Mouse (Mus musculus) hindbrain, embryonic 11.5 days (tissue): ENCODE measurements around the gene Tnp2. TPM values are rescaled to one million over a fixed set of nuclear protein-coding genes. Genes with fewer than 3 reads are reported as not detected.

ENCODE experiments used
- ATAC-seq: fragments of 200-750 bp; cut with Nextera tagmentation; 2 replicates; pipeline ENCODE4 v1.8.0; 2017; ENCODE audit warnings: mild to moderate bottlenecking, moderate TSS enrichment, moderate library complexity; ENCODE audit not compliant: low FRiP score
- DNase-seq: peaks from one replicate; pipeline ENCODE4 v3.0.0-alpha.2; 2015; ENCODE audit warnings: low spot score
- H3K27ac ChIP-seq: fragments of 300-500 bp; sonication (generic); 2 replicates; pipeline ENCODE4 v1.5.1; 2014; ENCODE audit warnings: mild to moderate bottlenecking, low read depth, low read length
- H3K27me3 ChIP-seq: fragments of 300-500 bp; sonication (generic); 2 replicates; pipeline ENCODE4 v1.6.1; 2014; ENCODE audit warnings: mild to moderate bottlenecking, low read length, moderate library complexity, mixed read lengths; ENCODE audit not compliant: control insufficient read depth, insufficient read depth
- H3K36me3 ChIP-seq: fragments of 300-500 bp; sonication (generic); 2 replicates; pipeline ENCODE4 v1.6.1; 2014; ENCODE audit warnings: mild to moderate bottlenecking, low read length, moderate library complexity, mixed read lengths; ENCODE audit not compliant: control insufficient read depth, insufficient read depth
- H3K4me1 ChIP-seq: fragments of 300-500 bp; sonication (generic); replicated peaks from 2 replicates; pipeline ENCODE4 v1.6.1; 2014; ENCODE audit warnings: low read length, mixed read lengths; ENCODE audit not compliant: control insufficient read depth, insufficient read depth
- H3K4me2 ChIP-seq: fragments of 300-500 bp; sonication (generic); replicated peaks from 2 replicates; pipeline ENCODE4 v1.6.1; 2014; ENCODE audit warnings: mild to moderate bottlenecking, low read depth, low read length
- H3K4me3 ChIP-seq: fragments of 300-500 bp; sonication (generic); 2 replicates; pipeline ENCODE4 v1.5.1; 2014; ENCODE audit warnings: low read depth, low read length
- H3K9ac ChIP-seq: fragments of 300-500 bp; sonication (generic); 2 replicates; pipeline ENCODE4 v1.6.1; 2014; ENCODE audit warnings: low read depth, low read length
- H3K9me3 ChIP-seq: fragments of 300-500 bp; sonication (generic); 2 replicates; pipeline ENCODE4 v1.6.1; 2016; ENCODE audit warnings: low read length; ENCODE audit not compliant: control insufficient read depth
- WGBS: fragments of 180-500 bp; shearing (Covaris S2); extraction: QIAGEN DNeasy Blood & Tissue Kit; methylation state at CpG from one replicate; pipeline ENCODE4 v1.1.7; 2014; 5-methylcytosine and 5-hydroxymethylcytosine counted together
- polyA plus RNA-seq: library from polyadenylated mRNA; unstranded; fragments of >200 nt; fragmentation: Nextera tagmentation; extraction: Ambion mirVana; gene quantifications from 2 replicates; pipeline ENCODE4 v1.2.1, GENCODE M21; 2014

The Tnp2 gene
- polyA plus RNA-seq, 1 experiment from 2014 or later, result not detected

DNA sequence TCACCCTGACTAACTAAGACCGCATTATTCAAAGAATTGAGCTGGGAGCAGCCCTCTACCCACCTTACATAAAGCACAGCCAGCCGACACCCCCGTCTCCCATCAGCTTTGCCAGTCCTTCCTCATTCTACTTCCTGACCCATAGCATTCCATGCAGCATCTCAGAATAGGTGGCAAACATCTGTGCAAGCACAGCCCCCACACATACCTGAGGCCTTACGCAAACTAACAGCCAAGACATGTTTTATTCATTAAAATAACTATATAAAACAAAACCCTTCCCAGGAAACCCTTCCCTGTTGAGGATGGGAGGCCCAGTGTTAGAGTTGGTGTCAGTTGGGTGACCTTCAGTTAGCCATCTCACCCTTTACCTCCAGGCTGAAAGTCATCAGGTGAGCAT lies 37.4 kb upstream of the Tnp2 start:
- Histone ChIP-seq H3K9me3 (no peaks in the 10 kb centered on the region), H3K4me3 (no peak overlapping the region), H3K36me3 (no peaks in the 10 kb centered on the region), H3K4me2 (no peak overlapping the region), H3K27ac (no peak overlapping the region), H3K27me3 (no peaks in the 10 kb centered on the region), H3K9ac (no peak overlapping the region), H3K4me1 (no peaks in the 10 kb centered on the region)
- WGBS, result 84% methylated on average over 4 of the region's 4 CpGs
- DNase-seq, result no peak
- ATAC-seq, result no peak

DNA sequence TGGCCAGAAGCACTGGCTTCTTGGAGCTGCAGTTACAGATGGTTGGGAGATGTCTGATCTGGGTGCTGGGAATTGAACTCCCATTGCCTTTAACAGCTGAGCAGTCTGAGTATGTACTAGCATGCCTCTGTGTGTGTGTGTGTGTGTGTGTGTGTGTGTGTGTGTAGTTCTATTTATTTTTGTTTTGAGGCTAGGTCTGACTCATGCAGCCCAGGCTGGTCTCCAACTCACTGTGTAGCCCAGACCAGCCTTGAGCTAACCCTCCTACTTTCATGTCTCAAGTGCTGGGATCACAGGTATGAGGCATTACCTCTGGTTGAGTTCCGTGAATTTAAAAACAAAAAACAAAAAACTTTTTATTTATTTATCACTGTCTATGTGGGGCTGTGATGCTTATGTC lies 36.1 kb upstream of the Tnp2 start:
- Histone ChIP-seq H3K4me2 (no peak overlapping the region), H3K36me3 (no peaks in the 10 kb centered on the region), H3K4me1 (no peaks in the 10 kb centered on the region), H3K9me3 (no peaks in the 10 kb centered on the region), H3K27me3 (no peaks in the 10 kb centered on the region), H3K9ac (no peak overlapping the region), H3K4me3 (no peak overlapping the region), H3K27ac (no peak overlapping the region)
- no peak for DNase-seq
- 89% methylated on average over 1 of the region's 1 CpGs for WGBS
- ATAC-seq, result no peak

DNA sequence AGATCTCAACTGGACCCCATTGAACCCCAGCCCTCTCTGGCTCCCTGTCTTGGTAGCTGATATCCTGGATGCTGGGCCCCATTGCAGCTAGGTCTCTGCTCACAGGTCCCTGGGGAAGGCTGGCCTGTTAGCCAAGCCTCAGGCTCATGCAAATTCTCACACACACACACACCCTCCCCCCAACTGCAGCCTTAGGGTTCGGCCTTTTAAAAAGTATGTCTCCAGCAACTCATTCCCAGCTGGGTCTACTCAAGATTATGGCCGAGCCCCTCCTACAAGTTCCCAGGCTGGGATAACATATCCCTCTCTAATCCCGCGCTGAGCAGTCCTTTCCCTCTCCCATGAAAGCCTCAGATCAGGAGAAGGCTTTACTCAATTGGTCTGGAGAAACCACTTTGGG lies 32.9 kb upstream of the Tnp2 start:
- no peak overlapping the region for H3K9ac ChIP-seq
- H3K27ac ChIP-seq, result no peak overlapping the region
- H3K36me3 ChIP-seq, result no peaks in the 10 kb centered on the region
- no peaks in the 10 kb centered on the region for H3K4me1 ChIP-seq
- no peaks in the 10 kb centered on the region for H3K9me3 ChIP-seq
- no peak for DNase-seq
- H3K4me3 ChIP-seq, result no peak overlapping the region
- WGBS, result 74% methylated on average over 4 of the region's 4 CpGs
- ATAC-seq, result no peak
- H3K4me2 ChIP-seq, result no peak overlapping the region
- no peaks in the 10 kb centered on the region for H3K27me3 ChIP-seq

DNA sequence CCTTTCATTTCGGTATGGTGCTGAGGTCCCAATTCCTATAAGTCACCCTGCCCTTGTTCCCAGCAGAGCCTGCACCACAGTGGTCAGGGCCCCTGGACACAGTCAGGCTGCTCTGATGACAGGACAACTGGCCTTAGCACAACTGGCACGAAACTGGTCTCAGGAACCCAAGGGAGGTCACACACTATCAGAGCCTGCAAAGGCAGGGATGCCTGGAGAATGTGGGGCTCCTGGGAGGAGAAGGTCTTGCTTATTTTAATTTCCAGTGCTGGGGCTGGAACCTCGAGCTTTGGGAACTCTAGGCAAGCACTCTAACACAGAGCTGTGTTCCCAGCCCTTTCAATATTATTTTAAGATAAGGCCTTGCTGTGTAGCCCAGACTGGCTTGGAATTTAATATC lies 31.5 kb upstream of the Tnp2 start:
- no peak for DNase-seq
- H3K36me3 ChIP-seq, result no peaks in the 10 kb centered on the region
- no peak overlapping the region for H3K4me2 ChIP-seq
- H3K27me3 ChIP-seq, result no peaks in the 10 kb centered on the region
- no peak for ATAC-seq
- H3K9ac ChIP-seq, result no peak overlapping the region
- no peaks in the 10 kb centered on the region for H3K4me1 ChIP-seq
- H3K4me3 ChIP-seq, result no peak overlapping the region
- H3K9me3 ChIP-seq, result no peaks in the 10 kb centered on the region
- 71% methylated on average over 3 of the region's 3 CpGs for WGBS
- H3K27ac ChIP-seq, result no peak overlapping the region

DNA sequence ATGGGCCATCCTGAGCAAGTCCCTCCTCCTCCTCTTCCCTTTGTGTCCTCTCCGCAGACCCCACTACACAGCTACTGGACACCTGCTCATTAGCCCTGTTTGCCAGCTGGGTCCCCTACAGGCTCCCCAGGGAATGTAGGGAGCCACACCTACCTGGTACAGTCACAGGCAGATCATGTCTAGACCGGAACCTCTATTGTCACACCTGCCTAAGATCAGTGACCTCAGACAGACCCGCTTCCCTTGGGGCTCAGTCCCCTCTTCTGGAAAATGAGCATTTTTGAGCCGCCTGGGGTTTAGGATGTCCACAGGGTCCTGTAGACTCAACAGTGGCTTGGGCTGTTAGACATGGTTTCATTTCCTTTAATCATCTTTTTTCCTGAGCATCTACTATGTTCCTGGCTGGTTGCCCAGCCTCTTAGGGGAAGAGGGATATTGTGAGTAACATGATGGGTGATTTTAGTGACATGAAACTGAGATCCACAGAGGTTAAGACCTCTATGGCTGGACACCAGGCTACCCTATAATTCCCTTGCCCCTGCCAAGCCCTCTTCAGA lies 30.2 kb upstream of the Tnp2 start:
- H3K27me3 ChIP-seq, result no peaks in the 10 kb centered on the region
- 76% methylated on average over 4 of the region's 4 CpGs for WGBS

DNA sequence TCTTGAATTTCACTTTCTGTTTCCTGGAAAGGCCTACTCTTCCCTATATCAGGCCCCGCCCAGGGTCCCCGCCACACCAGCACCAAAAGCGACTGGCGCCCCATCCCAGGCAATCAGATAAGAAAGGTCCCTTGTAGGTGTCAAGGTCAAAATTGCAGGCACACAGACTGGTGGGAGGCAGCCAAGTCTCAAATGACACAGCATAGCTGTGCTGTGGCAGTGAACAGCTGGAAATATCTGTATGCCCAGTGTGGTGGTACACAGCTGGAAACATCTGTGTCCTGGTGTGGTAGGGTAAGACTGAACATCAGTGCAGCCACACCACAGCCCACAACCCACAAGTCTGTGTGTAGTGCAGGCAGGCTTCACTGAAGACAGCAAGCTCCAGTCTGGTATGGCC lies 26.4 kb upstream of the Tnp2 start:
- ATAC-seq (no peak), DNase-seq (no peak)
- H3K36me3 ChIP-seq, result no peaks in the 10 kb centered on the region
- H3K4me3 ChIP-seq, result no peak overlapping the region
- no peak overlapping the region for H3K4me2 ChIP-seq
- H3K27me3 ChIP-seq, result no peaks in the 10 kb centered on the region
- H3K9me3 ChIP-seq, result no peaks in the 10 kb centered on the region
- WGBS, result 86% methylated on average over 4 of the region's 4 CpGs
- no peak overlapping the region for H3K9ac ChIP-seq
- H3K4me1 ChIP-seq, result no peaks in the 10 kb centered on the region
- no peak overlapping the region for H3K27ac ChIP-seq

More for the DNA sequence above, 30.2 kb upstream of the Tnp2 start:
- H3K27ac ChIP-seq, result no peak overlapping the region
- no peaks in the 10 kb centered on the region for H3K4me1 ChIP-seq
- H3K36me3 ChIP-seq, result no peaks in the 10 kb centered on the region
- H3K9ac ChIP-seq, result no peak overlapping the region
- no peak overlapping the region for H3K4me3 ChIP-seq
- ATAC-seq (no peak), DNase-seq (no peak)
- H3K4me2 ChIP-seq, result no peak overlapping the region
- no peaks in the 10 kb centered on the region for H3K9me3 ChIP-seq

DNA sequence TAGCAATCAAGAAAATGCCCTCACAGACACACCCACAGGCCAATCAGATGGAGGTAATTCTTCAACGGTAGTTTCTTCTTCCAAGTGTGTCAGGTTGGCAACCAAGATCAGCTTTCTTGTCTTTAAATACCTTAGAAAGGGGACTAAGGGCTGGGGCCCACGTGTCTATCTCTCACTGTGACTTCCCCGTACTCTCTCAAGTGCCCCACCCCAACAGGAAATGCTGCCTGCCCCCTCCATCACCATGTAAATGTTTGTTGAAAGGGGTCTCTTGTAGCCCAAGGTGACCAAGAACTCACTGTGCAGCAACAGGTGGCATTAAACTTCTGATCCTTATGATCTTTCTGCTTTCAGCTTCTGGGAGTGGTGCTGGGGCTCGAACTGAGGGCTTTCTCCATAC lies 25.3 kb upstream of the Tnp2 start:
- ATAC-seq (no peak), DNase-seq (no peak)
- 77% methylated on average over 4 of the region's 4 CpGs for WGBS

DNA sequence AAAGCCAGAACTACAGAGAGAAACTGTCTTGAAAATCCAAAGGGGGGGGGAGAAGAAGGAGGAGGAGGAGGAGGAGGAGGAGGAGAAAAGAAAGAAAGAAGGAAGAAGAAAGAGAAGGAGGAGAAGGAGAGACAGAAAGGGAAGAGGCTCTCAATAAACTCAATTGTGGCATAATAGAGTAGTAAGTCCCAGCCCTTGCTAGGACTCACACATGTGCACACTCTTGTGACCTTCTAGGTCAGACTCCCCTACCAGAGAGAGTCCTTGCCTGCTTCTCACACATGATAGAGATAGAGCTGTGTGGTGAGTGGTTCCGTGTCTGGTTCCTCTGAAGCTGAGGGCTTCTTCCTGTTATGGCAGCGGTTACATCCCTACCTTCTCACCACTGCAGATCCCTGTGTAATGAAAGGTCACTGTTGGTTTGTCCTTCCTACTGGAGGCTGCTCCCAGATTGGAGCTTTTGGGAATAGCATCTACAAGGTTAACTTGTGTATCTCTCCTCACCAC lies 24.5 kb upstream of the Tnp2 start, which contains the start of gene Gm11172:
Gm11172 (plus strand) TSS at position 51 of the 507 bp plus-strand sequence.
- no peaks in the 10 kb centered on the region for H3K9me3 ChIP-seq
- H3K36me3 ChIP-seq, result no peaks in the 10 kb centered on the region
- no peak within 1 kb of the TSS for H3K9ac ChIP-seq
- ATAC-seq (no peak), DNase-seq (no peak)
- no peak within 1 kb of the TSS for H3K27ac ChIP-seq
- no peak within 1 kb of the TSS for H3K4me3 ChIP-seq
- H3K4me2 ChIP-seq, result no peak within 1 kb of the TSS
- no peaks in the 10 kb centered on the region for H3K27me3 ChIP-seq
- WGBS, result 95% methylated on average over 2 of the region's 2 CpGs
- no peaks in the 10 kb centered on the region for H3K4me1 ChIP-seq

More for the DNA sequence above, 25.3 kb upstream of the Tnp2 start:
- Histone ChIP-seq H3K27me3 (no peaks in the 10 kb centered on the region), H3K36me3 (no peaks in the 10 kb centered on the region), H3K9ac (no peak overlapping the region), H3K4me2 (no peak overlapping the region), H3K27ac (no peak overlapping the region), H3K4me1 (no peaks in the 10 kb centered on the region), H3K9me3 (no peaks in the 10 kb centered on the region), H3K4me3 (no peak overlapping the region)

DNA sequence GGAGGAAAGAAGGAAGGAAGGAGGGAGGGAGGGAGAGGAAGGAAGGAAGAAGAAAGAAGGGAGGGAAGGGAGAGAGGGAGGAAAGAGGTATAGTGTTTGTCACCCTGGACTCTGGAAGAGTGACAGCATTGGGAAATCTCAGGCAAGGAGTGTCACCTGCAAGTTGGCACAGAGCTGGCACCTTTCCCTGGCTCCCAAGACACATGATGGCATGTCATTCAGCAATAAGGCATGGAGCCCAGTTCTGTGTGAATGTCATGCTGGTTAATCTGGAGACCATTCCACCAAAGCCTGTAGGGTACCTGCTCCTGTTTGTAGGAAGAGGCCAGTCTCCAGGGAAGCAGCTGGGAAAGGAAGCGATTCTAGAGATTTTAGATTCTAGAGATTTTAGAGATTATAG lies 21.9 kb upstream of the Tnp2 start:
- DNase-seq (no peak), ATAC-seq (no peak)
- Histone ChIP-seq H3K27me3 (no peaks in the 10 kb centered on the region), H3K4me1 (no peaks in the 10 kb centered on the region), H3K9ac (no peak overlapping the region), H3K4me2 (no peak overlapping the region), H3K36me3 (no peaks in the 10 kb centered on the region), H3K27ac (no peak overlapping the region), H3K4me3 (no peak overlapping the region), H3K9me3 (no peaks in the 10 kb centered on the region)
- WGBS, result 91% methylated on average over 1 of the region's 1 CpGs
